Mouse (Mus musculus) limb, embryonic 14.5 days (tissue): ENCODE results near the gene Cysrt1. TPM values are rescaled to one million over a fixed set of nuclear protein-coding genes. Genes with fewer than 3 reads are reported as not detected.

Source experiments
- ATAC-seq: fragments of 200-750 bp; cut with Nextera tagmentation; 2 replicates; pipeline ENCODE4 v1.8.0; 2017; ENCODE audit warnings: low read depth, moderate number of reproducible peaks, moderate TSS enrichment; ENCODE audit not compliant: low FRiP score
- DNase-seq: peaks from one replicate; pipeline ENCODE4 v3.0.0-alpha.2; 2015; ENCODE audit warnings: low spot score
- H3K27ac ChIP-seq: fragments of 300-500 bp; sonication (generic); replicated peaks from 2 replicates; pipeline ENCODE4 v1.5.1; 2014; ENCODE audit warnings: low read depth, mild to moderate bottlenecking, low read length, moderate library complexity, mixed read lengths
- H3K27me3 ChIP-seq: fragments of 300-500 bp; sonication (generic); 2 replicates; pipeline ENCODE4 v1.6.1; 2014; ENCODE audit warnings: low read length, mixed read lengths; ENCODE audit not compliant: control insufficient read depth, insufficient read depth
- H3K36me3 ChIP-seq: fragments of 300-500 bp; sonication (generic); 2 replicates; pipeline ENCODE4 v1.6.1; 2014; ENCODE audit warnings: mild to moderate bottlenecking, low read length, moderate library complexity, mixed read lengths; ENCODE audit not compliant: control insufficient read depth, insufficient read depth
- H3K4me1 ChIP-seq: fragments of 300-500 bp; sonication (generic); 2 replicates; pipeline ENCODE4 v1.6.1; 2014; ENCODE audit warnings: antibody characterized with exemption, low read length, mixed read lengths; ENCODE audit not compliant: control insufficient read depth, insufficient read depth
- H3K4me2 ChIP-seq: fragments of 300-500 bp; sonication (generic); replicated peaks from 2 replicates; pipeline ENCODE4 v1.6.1; 2014; ENCODE audit warnings: low read depth, mild to moderate bottlenecking, low read length, moderate library complexity; ENCODE audit not compliant: severe bottlenecking
- H3K4me3 ChIP-seq: fragments of 300-500 bp; sonication (generic); replicated peaks from 2 replicates; pipeline ENCODE4 v1.5.1; 2014; ENCODE audit warnings: low read length
- H3K9ac ChIP-seq: fragments of 300-500 bp; sonication (generic); 2 replicates; pipeline ENCODE4 v1.6.1; 2014; ENCODE audit warnings: mild to moderate bottlenecking, low read depth, low read length, moderate library complexity; ENCODE audit not compliant: severe bottlenecking
- H3K9me3 ChIP-seq: fragments of 300-500 bp; sonication (generic); 2 replicates; pipeline ENCODE4 v1.6.1; 2016; ENCODE audit warnings: low read length; ENCODE audit not compliant: control insufficient read depth
- POLR2A ChIP-seq: fragments of 200-500 bp; IDR thresholded peaks from 2 replicates; pipeline ENCODE4 v1.8.0; 2012; ENCODE audit warnings: inconsistent platforms, mild to moderate bottlenecking, moderate library complexity, borderline replicate concordance; ENCODE audit not compliant: insufficient read depth, insufficient read length; ENCODE audit errors: extremely low read depth
- WGBS: fragments of 180-500 bp; shearing (Covaris S2); extraction: QIAGEN DNeasy Blood & Tissue Kit; methylation state at CpG from one replicate; pipeline ENCODE4 v1.1.7; 2014; 5-methylcytosine and 5-hydroxymethylcytosine counted together
- polyA plus RNA-seq, 2 experiments: library from polyadenylated mRNA; depleted of rRNA in 1 of 2; stranded (reverse) in 1 of 2; unstranded in 1 of 2; fragments of >200 nt; fragmentation: Nextera tagmentation in 1 of 2; extraction: Ambion mirVana in 1 of 2; gene quantifications; 2 replicates each; pipeline versions ENCODE4 v1.2.1 to v1.2.3; 2012 to 2014

Cysrt1 gene
- polyA plus RNA-seq, 2 experiments: 1.5 to 7.6 TPM

DNA sequence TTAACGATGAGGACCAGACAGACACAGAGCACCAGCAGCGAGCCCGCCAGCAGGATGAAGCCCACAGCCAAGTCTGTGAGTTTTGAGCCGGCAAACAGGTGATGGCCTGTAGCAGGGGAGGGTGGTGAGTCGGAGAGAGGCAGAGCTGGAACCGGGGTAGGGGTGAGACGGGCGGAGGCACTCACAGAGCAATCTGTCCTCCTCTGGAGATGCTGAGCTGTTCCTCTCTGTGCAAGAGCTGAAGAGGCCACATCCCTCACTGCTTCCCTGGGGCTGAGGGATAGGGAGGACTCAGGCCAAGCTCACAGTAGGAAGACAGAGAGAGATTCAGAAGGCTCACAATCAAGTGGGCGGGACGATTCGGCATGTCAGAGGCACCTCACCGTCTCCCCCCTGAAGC, 11.2 kb downstream of the Cysrt1 start:
- Histone ChIP-seq H3K9me3 (no peaks in the 10 kb centered on the region), H3K4me2 (no peak overlapping the region), H3K4me1 (peaks cover 3% of the 10 kb centered on the region; the same call in 1 of the 2 replicates), H3K9ac (no peak overlapping the region), H3K4me3 (no peak overlapping the region), H3K27ac (no peak overlapping the region), H3K36me3 (no peaks in the 10 kb centered on the region), H3K27me3 (no peaks in the 10 kb centered on the region)
- WGBS: 46% methylated on average over 12 of the region's 12 CpGs
- DNase-seq (no peak), ATAC-seq (no peak)
- no peak for TF ChIP-seq POLR2A

DNA sequence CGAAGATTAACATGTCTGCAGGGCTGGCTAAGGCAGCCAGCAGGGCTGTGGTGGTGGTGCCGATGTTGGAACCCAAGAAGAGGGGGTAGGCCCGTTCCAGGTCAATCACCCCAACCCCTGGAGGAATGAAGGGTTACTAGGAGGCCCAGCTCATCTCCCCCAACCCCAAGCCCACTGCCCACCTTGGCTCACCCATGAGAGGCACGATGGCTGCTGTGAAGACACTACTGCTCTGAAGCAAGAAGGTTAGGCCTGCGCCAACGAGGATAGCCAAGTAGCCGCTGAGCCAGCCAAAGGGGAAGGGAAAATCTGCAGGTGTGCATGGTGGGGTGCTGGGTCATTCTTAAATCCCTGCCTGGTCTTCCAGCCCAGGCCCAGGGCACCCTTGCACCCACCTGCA, 11.7 kb downstream of the Cysrt1 start:
- ATAC-seq (no peak), DNase-seq (no peak)
- Histone ChIP-seq H3K36me3 (no peaks in the 10 kb centered on the region), H3K4me1 (peaks cover 3% of the 10 kb centered on the region; the same call in 1 of the 2 replicates), H3K4me2 (no peak overlapping the region), H3K4me3 (no peak overlapping the region), H3K9ac (no peak overlapping the region), H3K27me3 (no peaks in the 10 kb centered on the region), H3K27ac (no peak overlapping the region), H3K9me3 (no peaks in the 10 kb centered on the region)
- WGBS: 80% methylated on average over 7 of the region's 7 CpGs
- no peak for TF ChIP-seq POLR2A

DNA sequence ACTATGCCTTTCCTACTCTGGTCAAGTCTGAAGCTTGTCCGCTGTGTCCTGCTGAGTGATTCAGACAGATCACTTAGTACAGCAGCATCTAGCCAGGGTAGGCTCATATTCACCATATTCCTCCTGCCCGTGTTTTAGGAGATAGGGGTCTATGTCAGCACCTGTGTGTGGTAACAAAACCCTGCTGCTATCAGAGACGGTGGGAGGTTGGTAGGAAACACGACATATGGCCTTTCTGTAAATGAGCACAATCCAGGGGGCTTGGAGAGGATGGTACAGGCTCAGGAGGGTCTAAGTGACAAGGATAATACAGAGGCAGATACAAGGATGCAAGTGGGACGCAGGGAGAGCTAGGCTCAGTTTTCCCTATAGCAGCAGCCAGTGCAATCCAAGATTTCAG, 12.7 kb downstream of the Cysrt1 start:
- no peak for ATAC-seq
- WGBS: 76% methylated on average over 5 of the region's 5 CpGs

DNA sequence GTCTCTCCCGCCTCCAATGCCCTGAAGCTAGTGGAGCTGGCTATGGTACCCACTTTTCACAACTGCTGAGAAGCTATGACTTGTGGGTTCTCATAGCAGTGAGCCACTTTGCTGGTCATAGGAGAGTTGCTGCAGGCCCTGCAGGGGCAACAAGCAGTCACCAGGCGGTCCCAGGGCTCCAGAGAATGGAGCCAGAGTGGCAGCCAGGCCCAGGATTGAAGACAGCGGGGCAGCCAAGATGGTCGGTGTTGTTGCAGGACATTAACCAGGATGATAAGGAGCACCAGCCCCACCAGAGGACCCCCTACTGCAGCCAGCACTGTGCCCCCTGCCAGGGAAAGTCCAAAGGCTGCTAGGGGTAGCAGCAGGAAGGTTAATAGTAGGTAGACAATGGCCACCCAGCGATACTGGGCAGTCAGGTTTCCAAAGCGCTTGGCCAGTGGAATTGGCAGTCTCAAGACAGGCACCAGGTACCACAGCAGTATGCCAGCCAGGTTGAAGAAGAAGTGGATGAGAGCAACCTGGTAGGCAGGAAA, 13.2 kb downstream of the Cysrt1 start:
- Histone ChIP-seq H3K4me1 (peaks cover 5% of the 10 kb centered on the region; the same call in 1 of the 2 replicates), H3K36me3 (no peaks in the 10 kb centered on the region), H3K4me2 (peak overlapping the region; percentile 24; the same call in 1 of the 2 replicates), H3K9ac (no peak overlapping the region), H3K9me3 (no peaks in the 10 kb centered on the region), H3K27me3 (no peaks in the 10 kb centered on the region), H3K4me3 (no peak overlapping the region), H3K27ac (no peak overlapping the region)
- DNase-seq (no peak), ATAC-seq (no peak)
- TF ChIP-seq POLR2A: no peak
- 72% methylated on average over 6 of the region's 6 CpGs for WGBS

More for the DNA sequence above, 12.7 kb downstream of the Cysrt1 start:
- no peak for DNase-seq
- Histone ChIP-seq H3K4me3 (no peak overlapping the region), H3K27ac (no peak overlapping the region), H3K4me2 (no peak overlapping the region), H3K27me3 (no peaks in the 10 kb centered on the region), H3K9ac (no peak overlapping the region), H3K36me3 (no peaks in the 10 kb centered on the region), H3K9me3 (no peaks in the 10 kb centered on the region), H3K4me1 (peaks cover 5% of the 10 kb centered on the region; the same call in 1 of the 2 replicates)
- no peak for TF ChIP-seq POLR2A

DNA sequence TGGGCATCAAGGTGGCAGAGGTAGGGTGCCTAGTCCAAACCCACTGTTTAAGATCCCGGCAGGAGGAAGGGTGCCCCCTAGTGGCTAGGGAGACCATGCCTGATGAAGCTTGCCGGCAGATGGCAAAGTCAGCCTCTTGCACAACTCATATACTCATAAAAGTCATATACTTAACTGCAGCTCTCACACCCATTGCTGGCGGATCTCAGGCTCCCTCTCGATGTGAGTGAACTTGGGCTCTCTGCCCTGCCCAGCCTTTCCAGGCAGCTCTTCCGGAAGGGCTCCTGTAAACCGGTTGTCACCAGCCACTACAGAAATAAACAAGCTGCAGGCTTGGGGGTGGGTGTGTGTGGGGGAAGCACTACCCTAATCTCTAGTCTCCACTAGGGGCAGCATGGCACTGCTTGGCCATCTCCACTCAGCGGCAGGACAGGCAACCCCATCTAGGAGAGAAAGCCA, 13.8 kb downstream of the Cysrt1 start:
- 3% methylated on average over 7 of the region's 7 CpGs for WGBS
- Histone ChIP-seq H3K27ac (peak overlapping the region; percentile 34; the same call in 1 of the 2 replicates), H3K9ac (no peak overlapping the region)

DNA sequence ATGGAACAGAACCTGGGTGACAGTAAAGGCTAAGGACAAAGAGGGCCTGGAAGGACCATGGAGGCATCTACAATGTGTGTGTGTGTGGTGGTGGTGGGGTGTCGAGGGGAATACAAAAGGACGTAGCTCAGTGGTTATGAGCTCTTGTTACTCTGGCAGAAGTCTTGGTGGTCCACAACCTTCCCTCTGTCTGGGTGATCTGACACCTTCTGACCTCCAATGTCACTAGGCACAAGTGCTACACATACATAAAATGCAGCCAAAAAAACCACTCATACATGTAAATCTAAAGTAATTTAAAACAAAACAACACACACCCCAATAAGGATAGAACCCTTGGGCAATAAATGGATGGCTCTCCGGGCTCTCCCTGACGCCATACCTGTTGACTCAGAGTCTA, 14.8 kb downstream of the Cysrt1 start:
- Histone ChIP-seq H3K4me3 (no peak overlapping the region), H3K4me1 (peaks cover 12% of the 10 kb centered on the region), H3K27ac (no peak overlapping the region), H3K9me3 (no peaks in the 10 kb centered on the region), H3K27me3 (no peaks in the 10 kb centered on the region), H3K4me2 (no peak overlapping the region), H3K36me3 (no peaks in the 10 kb centered on the region), H3K9ac (no peak overlapping the region)
- DNase-seq (no peak), ATAC-seq (no peak)
- whole genome bisulfite sequencing: 87% methylated on average over 4 of the region's 4 CpGs
- TF ChIP-seq POLR2A: no peak

More for the DNA sequence above, 13.8 kb downstream of the Cysrt1 start:
- ATAC-seq (no peak), DNase-seq (peak; percentile 84)
- H3K4me2 ChIP-seq: peak overlapping the region; percentile 24; the same call in 1 of the 2 replicates
- peaks cover 9% of the 10 kb centered on the region for H3K4me1 ChIP-seq
- H3K36me3 ChIP-seq: no peaks in the 10 kb centered on the region
- no peak overlapping the region for H3K4me3 ChIP-seq
- H3K9me3 ChIP-seq: no peaks in the 10 kb centered on the region
- no peak for TF ChIP-seq POLR2A
- no peaks in the 10 kb centered on the region for H3K27me3 ChIP-seq
